Mouse (Mus musculus) forebrain, embryonic 10.5 days (tissue): Measurements from ENCODE around the gene AI467606. TPM values are rescaled to one million over a fixed set of nuclear protein-coding genes. Genes with fewer than 3 reads are reported as not detected.

ENCODE experiments used
- DNase-seq: peaks from one replicate; pipeline ENCODE4 v3.0.0-alpha.2; 2017; ENCODE audit warnings: low spot score; ENCODE audit errors: extremely low spot score
- H3K27ac ChIP-seq: fragments of 300-500 bp; sonication (generic); 2 replicates; pipeline ENCODE4 v1.5.1; 2016; ENCODE audit warnings: mild to moderate bottlenecking
- H3K27me3 ChIP-seq: fragments of 300-500 bp; sonication (generic); 2 replicates; pipeline ENCODE4 v1.6.1; 2016; ENCODE audit warnings: mild to moderate bottlenecking; ENCODE audit not compliant: poor library complexity, severe bottlenecking
- H3K36me3 ChIP-seq: fragments of 300-500 bp; sonication (generic); replicated peaks from 2 replicates; pipeline ENCODE4 v1.6.1; 2016; ENCODE audit warnings: mild to moderate bottlenecking, moderate library complexity
- H3K4me1 ChIP-seq: fragments of 300-500 bp; sonication (generic); 2 replicates; pipeline ENCODE4 v1.6.1; 2016
- H3K4me3 ChIP-seq: fragments of 300-500 bp; sonication (generic); 2 replicates; pipeline ENCODE4 v1.5.1; 2016; ENCODE audit warnings: mild to moderate bottlenecking, moderate library complexity
- H3K9me3 ChIP-seq: fragments of 300-500 bp; sonication (generic); 2 replicates; pipeline ENCODE4 v1.6.1; 2016; ENCODE audit warnings: mild to moderate bottlenecking, moderate library complexity
- WGBS: fragments of 180-500 bp; shearing (Covaris S2); methylation state at CpG from one replicate; pipeline ENCODE4 v1.1.7; 2016; 5-methylcytosine and 5-hydroxymethylcytosine counted together
- polyA plus RNA-seq: library from polyadenylated mRNA; unstranded; fragments of >200 nt; fragmentation: Nextera tagmentation; extraction: Ambion mirVana; gene quantifications from 2 replicates; pipeline ENCODE4 v1.2.1, GENCODE M21; 2016

Gene AI467606
- polyA plus RNA-seq: 0.74 TPM in 2 replicates

GRCm38 (mm10) chr7:127091114-127091896, at the start of gene AI467606:
AI467606 (plus strand) TSS chr7:127091359.
- H3K27ac ChIP-seq: peak within 1 kb of the TSS; percentile 72
- DNase-seq: no peak
- H3K27me3 ChIP-seq: no peaks in the 10 kb centered on the region
- peak within 1 kb of the TSS; percentile 9; the same call in 1 of the 2 replicates for H3K4me3 ChIP-seq
- H3K9me3 ChIP-seq: no peaks in the 10 kb centered on the region
- 75% methylated on average over 16 of the region's 16 CpGs for WGBS
- peaks cover 37% of the 10 kb centered on the region for H3K4me1 ChIP-seq
- no peaks in the 10 kb centered on the region for H3K36me3 ChIP-seq

- peak; percentile 90 for DNase-seq
- Histone ChIP-seq H3K4me1 (peaks cover 23% of the 10 kb centered on the region), H3K9me3 (no peaks in the 10 kb centered on the region), H3K4me3 (peak within 1 kb of the TSS; percentile 97), H3K27ac (peak within 1 kb of the TSS; percentile 96), H3K27me3 (no peaks in the 10 kb centered on the region), H3K36me3 (peaks cover 37% of the 10 kb centered on the region)
- under 1% methylated on average over 53 of the region's 53 CpGs for WGBS
These were observed 49.1 kb upstream of the AI467606 start, which contains the start of gene Kif22 for GRCm38 (mm10) chr7:127041851-127042672. Kif22 (minus strand) TSS chr7:127042471.

- no peaks in the 10 kb centered on the region for H3K36me3 ChIP-seq
- WGBS: 77% methylated on average over 5 of the region's 5 CpGs
- H3K27ac ChIP-seq: no peak overlapping the region
- no peak for DNase-seq
- H3K4me1 ChIP-seq: no peaks in the 10 kb centered on the region
- H3K9me3 ChIP-seq: no peaks in the 10 kb centered on the region
- no peak overlapping the region for H3K4me3 ChIP-seq
- H3K27me3 ChIP-seq: no peaks in the 10 kb centered on the region
These were observed 36.1 kb upstream of the AI467606 start for GRCm38 (mm10) chr7:127055026-127055585.

- no peak for DNase-seq
- WGBS: 88% methylated on average over 6 of the region's 6 CpGs
- H3K27me3 ChIP-seq: no peaks in the 10 kb centered on the region
- no peak overlapping the region for H3K4me3 ChIP-seq
- no peaks in the 10 kb centered on the region for H3K4me1 ChIP-seq
- no peaks in the 10 kb centered on the region for H3K9me3 ChIP-seq
- no peaks in the 10 kb centered on the region for H3K36me3 ChIP-seq
- H3K27ac ChIP-seq: no peak overlapping the region
These were observed 25.6 kb upstream of the AI467606 start for GRCm38 (mm10) chr7:127065538-127065937.

- Histone ChIP-seq H3K27me3 (no peaks in the 10 kb centered on the region), H3K4me1 (peaks cover 2% of the 10 kb centered on the region; the same call in 1 of the 2 replicates), H3K9me3 (no peaks in the 10 kb centered on the region), H3K36me3 (no peaks in the 10 kb centered on the region), H3K4me3 (no peak overlapping the region), H3K27ac (no peak overlapping the region)
- WGBS: 83% methylated on average over 4 of the region's 4 CpGs
- no peak for DNase-seq
These were observed 24.8 kb upstream of the AI467606 start for GRCm38 (mm10) chr7:127066317-127066716.

- DNase-seq: no peak
- Histone ChIP-seq H3K27me3 (no peaks in the 10 kb centered on the region), H3K4me3 (no peak overlapping the region), H3K4me1 (peaks cover 12% of the 10 kb centered on the region), H3K27ac (no peak overlapping the region), H3K36me3 (no peaks in the 10 kb centered on the region), H3K9me3 (no peaks in the 10 kb centered on the region)
- WGBS: 74% methylated on average over 4 of the region's 4 CpGs
These were observed 20.2 kb upstream of the AI467606 start for GRCm38 (mm10) chr7:127070871-127071413.

GRCm38 (mm10) chr7:127073221-127073620, 17.9 kb upstream of the AI467606 start:
- H3K27me3 ChIP-seq: no peaks in the 10 kb centered on the region
- DNase-seq: no peak
- WGBS: 93% methylated on average over 4 of the region's 4 CpGs
- H3K4me3 ChIP-seq: no peak overlapping the region
- peaks cover 12% of the 10 kb centered on the region for H3K4me1 ChIP-seq
- H3K27ac ChIP-seq: no peak overlapping the region
- no peaks in the 10 kb centered on the region for H3K36me3 ChIP-seq
- no peaks in the 10 kb centered on the region for H3K9me3 ChIP-seq

- WGBS: 93% methylated on average over 5 of the region's 5 CpGs
- H3K27me3 ChIP-seq: no peaks in the 10 kb centered on the region
- no peak for DNase-seq
These were observed 15.0 kb upstream of the AI467606 start for GRCm38 (mm10) chr7:127076188-127076587.

GRCm38 (mm10) chr7:127077692-127078091, 13.5 kb upstream of the AI467606 start:
- H3K4me3 ChIP-seq: no peak overlapping the region

More at GRCm38 (mm10) chr7:127076188-127076587, 15.0 kb upstream of the AI467606 start:
- H3K27ac ChIP-seq: no peak overlapping the region
- H3K36me3 ChIP-seq: no peaks in the 10 kb centered on the region
- peaks cover 12% of the 10 kb centered on the region for H3K4me1 ChIP-seq
- H3K4me3 ChIP-seq: no peak overlapping the region
- H3K9me3 ChIP-seq: no peaks in the 10 kb centered on the region

GRCm38 (mm10) chr7:127080045-127080444, 11.1 kb upstream of the AI467606 start:
- 0 out of 2 replicates have a peak, but pooled peaks cover 3% of the 10 kb centered on the region for H3K4me1 ChIP-seq
- no peak overlapping the region for H3K4me3 ChIP-seq
- H3K27ac ChIP-seq: no peak overlapping the region
- 78% methylated on average over 3 of the region's 3 CpGs for WGBS
- no peaks in the 10 kb centered on the region for H3K36me3 ChIP-seq
- no peaks in the 10 kb centered on the region for H3K27me3 ChIP-seq
- H3K9me3 ChIP-seq: no peaks in the 10 kb centered on the region
- no peak for DNase-seq

More at GRCm38 (mm10) chr7:127077692-127078091, 13.5 kb upstream of the AI467606 start:
- DNase-seq: no peak
- no peak overlapping the region for H3K27ac ChIP-seq
- 85% methylated on average over 3 of the region's 3 CpGs for WGBS
- H3K4me1 ChIP-seq: 0 out of 2 replicates have a peak, but pooled peaks cover 3% of the 10 kb centered on the region
- H3K27me3 ChIP-seq: no peaks in the 10 kb centered on the region
- no peaks in the 10 kb centered on the region for H3K36me3 ChIP-seq
- H3K9me3 ChIP-seq: no peaks in the 10 kb centered on the region

- no peaks in the 10 kb centered on the region for H3K27me3 ChIP-seq
- no peak overlapping the region for H3K27ac ChIP-seq
- no peak for DNase-seq
- WGBS: 88% methylated on average over 8 of the region's 8 CpGs
- H3K4me3 ChIP-seq: no peak overlapping the region
- H3K9me3 ChIP-seq: no peaks in the 10 kb centered on the region
- no peaks in the 10 kb centered on the region for H3K36me3 ChIP-seq
- H3K4me1 ChIP-seq: 0 out of 2 replicates have a peak, but pooled peaks cover 3% of the 10 kb centered on the region
These were observed 8.9 kb upstream of the AI467606 start for GRCm38 (mm10) chr7:127082271-127082670.

GRCm38 (mm10) chr7:127082995-127083394, 8.2 kb upstream of the AI467606 start:
- Histone ChIP-seq H3K27me3 (no peaks in the 10 kb centered on the region), H3K36me3 (no peaks in the 10 kb centered on the region), H3K27ac (no peak overlapping the region), H3K4me3 (no peak overlapping the region), H3K4me1 (0 out of 2 replicates have a peak, but pooled peaks cover 3% of the 10 kb centered on the region), H3K9me3 (no peaks in the 10 kb centered on the region)
- DNase-seq: no peak
- WGBS: 55% methylated on average over 2 of the region's 2 CpGs
